Mouse (Mus musculus) E14TG2a.4 (cell line): ENCODE measurements at regions not wholly inside any gene's neighbourhood (a gene's known extent, or its start where the extent isn't known, plus 50 kb on each side); places are given as distances from the start of the nearest gene placed in this dataset.
A peak's percentile ranks its signal among the peaks of the same experiment; 100 is the strongest.

ENCODE experiments used
- H3K27me3 ChIP-seq: 2 replicates; pipeline ENCODE4 v1.6.1; 2014; ENCODE audit warnings: low read length, control low read depth; ENCODE audit not compliant: insufficient read depth
- H3K36me3 ChIP-seq: 2 replicates; pipeline ENCODE4 v1.6.1; 2014; ENCODE audit warnings: low read length, control low read depth; ENCODE audit not compliant: insufficient read depth
- H3K4me1 ChIP-seq: replicated peaks from 2 replicates; pipeline ENCODE4 v1.6.1; 2014; ENCODE audit warnings: low read depth, low read length, control low read depth
- H3K4me3 ChIP-seq: replicated peaks from 2 replicates; pipeline ENCODE4 v1.5.1; 2014; ENCODE audit warnings: mild to moderate bottlenecking, low read length
- H3K9me3 ChIP-seq: 2 replicates; pipeline ENCODE4 v1.6.1; 2014; ENCODE audit warnings: low read length, control low read depth
- CTCF ChIP-seq: conservative IDR thresholded peaks from 2 replicates; pipeline ENCODE4 v1.5.1; 2014; ENCODE audit warnings: low read length
- NANOG ChIP-seq: IDR thresholded peaks from 2 replicates; pipeline ENCODE4 v1.6.1; 2014; ENCODE audit warnings: borderline replicate concordance, low read length, mixed read lengths
- POU5F1 ChIP-seq: IDR thresholded peaks from 2 replicates; pipeline ENCODE4 v1.6.1; 2014; ENCODE audit warnings: low read length, borderline replicate concordance

- Histone ChIP-seq H3K27me3 (no peaks in the 10 kb centered on the region), H3K9me3 (no peaks in the 10 kb centered on the region), H3K4me1 (peaks cover 56% of the 10 kb centered on the region), H3K36me3 (no peaks in the 10 kb centered on the region), H3K4me3 (0 out of 2 replicates have a peak overlapping the region, but pooled peaks have one; percentile 1)
- TF ChIP-seq CTCF: no peak
- TF ChIP-seq POU5F1: peak; percentile 18; the same call in 1 of the 2 replicates
Measured at GRCm38 (mm10) chr9:49961965-49962364, 163.2 kb upstream of the Ncam1 start.

GRCm38 (mm10) chr9:49961329-49961728, 162.6 kb upstream of the Ncam1 start:
- Histone ChIP-seq H3K36me3 (no peaks in the 10 kb centered on the region), H3K4me1 (peaks cover 52% of the 10 kb centered on the region), H3K4me3 (0 out of 2 replicates have a peak overlapping the region, but pooled peaks have one; percentile 1), H3K27me3 (no peaks in the 10 kb centered on the region), H3K9me3 (no peaks in the 10 kb centered on the region)
- no peak for TF ChIP-seq POU5F1
- no peak for TF ChIP-seq CTCF
- no peak for TF ChIP-seq NANOG

- peaks cover 52% of the 10 kb centered on the region for H3K4me1 ChIP-seq
- no peaks in the 10 kb centered on the region for H3K9me3 ChIP-seq
- H3K27me3 ChIP-seq: no peaks in the 10 kb centered on the region
- no peak for TF ChIP-seq NANOG
- no peak for TF ChIP-seq POU5F1
- no peak for TF ChIP-seq CTCF
- no peak overlapping the region for H3K4me3 ChIP-seq
- no peaks in the 10 kb centered on the region for H3K36me3 ChIP-seq
Measured at GRCm38 (mm10) chr9:49959987-49960386, 161.3 kb upstream of the Ncam1 start.

GRCm38 (mm10) chr9:49958890-49959289, 160.2 kb upstream of the Ncam1 start:
- Histone ChIP-seq H3K4me1 (peaks cover 49% of the 10 kb centered on the region), H3K36me3 (no peaks in the 10 kb centered on the region), H3K4me3 (no peak overlapping the region), H3K9me3 (no peaks in the 10 kb centered on the region), H3K27me3 (no peaks in the 10 kb centered on the region)
- TF ChIP-seq NANOG: no peak
- no peak for TF ChIP-seq CTCF
- TF ChIP-seq POU5F1: no peak

GRCm38 (mm10) chr9:49954601-49955000, 155.9 kb upstream of the Ncam1 start:
- H3K9me3 ChIP-seq: no peaks in the 10 kb centered on the region
- H3K4me1 ChIP-seq: peaks cover 19% of the 10 kb centered on the region
- TF ChIP-seq POU5F1: no peak
- TF ChIP-seq NANOG: no peak
- no peak overlapping the region for H3K4me3 ChIP-seq
- H3K36me3 ChIP-seq: no peaks in the 10 kb centered on the region
- H3K27me3 ChIP-seq: no peaks in the 10 kb centered on the region

GRCm38 (mm10) chr9:49950321-49950720, 151.6 kb upstream of the Ncam1 start:
- peaks cover 3% of the 10 kb centered on the region; the same call in 1 of the 2 replicates for H3K27me3 ChIP-seq
- peaks cover 11% of the 10 kb centered on the region for H3K4me1 ChIP-seq
- no peaks in the 10 kb centered on the region for H3K9me3 ChIP-seq
- H3K36me3 ChIP-seq: no peaks in the 10 kb centered on the region
- TF ChIP-seq POU5F1: no peak
- no peak for TF ChIP-seq NANOG
- TF ChIP-seq CTCF: no peak
- H3K4me3 ChIP-seq: no peak overlapping the region

GRCm38 (mm10) chr9:49948546-49948945, 149.8 kb upstream of the Ncam1 start:
- Histone ChIP-seq H3K27me3 (peaks cover 6% of the 10 kb centered on the region), H3K4me3 (no peak overlapping the region), H3K36me3 (no peaks in the 10 kb centered on the region), H3K4me1 (peaks cover 11% of the 10 kb centered on the region), H3K9me3 (no peaks in the 10 kb centered on the region)
- TF ChIP-seq NANOG: no peak
- TF ChIP-seq POU5F1: no peak
- TF ChIP-seq CTCF: no peak

GRCm38 (mm10) chr9:49946857-49947256, 148.1 kb upstream of the Ncam1 start:
- Histone ChIP-seq H3K4me3 (no peak overlapping the region), H3K36me3 (no peaks in the 10 kb centered on the region), H3K27me3 (peaks cover 6% of the 10 kb centered on the region), H3K4me1 (peaks cover 11% of the 10 kb centered on the region), H3K9me3 (no peaks in the 10 kb centered on the region)
- TF ChIP-seq CTCF: no peak
- TF ChIP-seq NANOG: no peak
- TF ChIP-seq POU5F1: no peak

GRCm38 (mm10) chr9:49935555-49936376, 137.0 kb upstream of the Ncam1 start:
- H3K36me3 ChIP-seq: no peaks in the 10 kb centered on the region
- no peak for TF ChIP-seq CTCF
- no peak for TF ChIP-seq NANOG
- no peak for TF ChIP-seq POU5F1

More at GRCm38 (mm10) chr9:49935555-49936376, 137.0 kb upstream of the Ncam1 start:
- Histone ChIP-seq H3K4me1 (peaks cover 63% of the 10 kb centered on the region), H3K27me3 (no peaks in the 10 kb centered on the region), H3K9me3 (no peaks in the 10 kb centered on the region), H3K4me3 (peak overlapping the region; percentile 46)
